Mouse (Mus musculus) T-helper 1 cell (primary cell): Measurements from ENCODE around the gene Pik3c2b.

ENCODE experiments used
- in situ Hi-C: fragments of 300-600 bp; cut with MboI, MseI; formaldehyde crosslinking; loops from one replicate; pipeline ENCODE4 v1.15.1; 2025; ENCODE audit warnings: high pct_unique_total_duplicates

Pik3c2b gene

GRCm38 (mm10) chr1:133069275-133070120 is 24.0 kb downstream of the Pik3c2b start:
- in situ Hi-C loops, result no loop called here

- in situ Hi-C loops, result no loop called here
Measured at GRCm38 (mm10) chr1:133070157-133070556, 24.7 kb downstream of the Pik3c2b start.

- in situ Hi-C loops, result no loop called here
Measured at GRCm38 (mm10) chr1:133071666-133072381, 26.4 kb downstream of the Pik3c2b start.

- in situ Hi-C loops, result no loop called here
Measured at GRCm38 (mm10) chr1:133073327-133073856, 27.9 kb downstream of the Pik3c2b start.

GRCm38 (mm10) chr1:133074541-133074940 is 29.1 kb downstream of the Pik3c2b start:
- in situ Hi-C loops, result no loop called here

GRCm38 (mm10) chr1:133075651-133076400 is 30.4 kb downstream of the Pik3c2b start:
- in situ Hi-C loops, result no loop called here

- in situ Hi-C loops, result no loop called here
Measured at GRCm38 (mm10) chr1:133076681-133077514, 31.4 kb downstream of the Pik3c2b start.

GRCm38 (mm10) chr1:133077606-133078337 is 32.3 kb downstream of the Pik3c2b start:
- in situ Hi-C loops, result no loop called here

GRCm38 (mm10) chr1:133078338-133078727 is 32.9 kb downstream of the Pik3c2b start:
- in situ Hi-C loops, result no loop called here

GRCm38 (mm10) chr1:133079509-133079908 is 34.0 kb downstream of the Pik3c2b start:
- in situ Hi-C loops, result no loop called here

- in situ Hi-C loops, result no loop called here
Measured at GRCm38 (mm10) chr1:133080079-133080561, 34.7 kb downstream of the Pik3c2b start.

- in situ Hi-C loops, result no loop called here
Measured at GRCm38 (mm10) chr1:133080717-133081116, 35.2 kb downstream of the Pik3c2b start.

- in situ Hi-C loops, result no loop called here
Measured at GRCm38 (mm10) chr1:133083003-133083546, 37.6 kb downstream of the Pik3c2b start.

GRCm38 (mm10) chr1:133083942-133084625 is 38.6 kb downstream of the Pik3c2b start:
- in situ Hi-C loops, result no loop called here

GRCm38 (mm10) chr1:133084708-133085416 is 39.4 kb downstream of the Pik3c2b start:
- in situ Hi-C loops, result loop anchor here (5.0 kb wide), 1 partner anchor 38 kb away; the partner anchor contains the start of gene Pik3c2b

- in situ Hi-C loops, result loop anchor here (5.0 kb wide), 1 partner anchor 38 kb away; the partner anchor contains the start of gene Pik3c2b
Measured at GRCm38 (mm10) chr1:133085417-133085742, 39.9 kb downstream of the Pik3c2b start.

GRCm38 (mm10) chr1:133086804-133087203 is 41.3 kb downstream of the Pik3c2b start:
- in situ Hi-C loops, result loop anchor here (5.0 kb wide), 1 partner anchor 40 kb away; the partner anchor contains the start of gene Pik3c2b

- in situ Hi-C loops, result loop anchor here (5.0 kb wide), 1 partner anchor 40 kb away; the partner anchor contains the start of gene Pik3c2b
Measured at GRCm38 (mm10) chr1:133087206-133087905, 41.9 kb downstream of the Pik3c2b start.
